In genomic region chr5:38009071-38009470, GRCm38 (mm10) we compare ENCODE assay signal across 30 mouse cellular contexts.
"Had no signal": no experiment of that assay in that cellular context is flagged by ENCODE, and none has a peak within 500 bp of the region (broad histone marks: within the 10 kb centered on the region; RNA-seq: fewer than 3 reads in every experiment).

No protein-coding gene starts in this region.

- H3K4me1 ChIP-seq: heart, embryonic 12.5 days; heart, embryonic 13.5 days; heart, embryonic 15.5 days; intestine, embryonic 15.5 days; kidney, embryonic 15.5 days had no signal

- H3K27ac ChIP-seq: heart, embryonic 10.5 days; heart, embryonic 13.5 days; heart, embryonic 15.5 days; hindbrain, embryonic 10.5 days; hindbrain, embryonic 12.5 days; hindbrain, embryonic 13.5 days; hindbrain, embryonic 14.5 days; hindbrain, embryonic 15.5 days; hindbrain, postnatal 0 days; intestine, embryonic 15.5 days; kidney, embryonic 15.5 days; kidney, postnatal 0 days; layer of hippocampus, adult 2 months had no signal

- H3K4me3 ChIP-seq: heart, embryonic 10.5 days; heart, embryonic 12.5 days; heart, embryonic 13.5 days; heart, embryonic 15.5 days; hindbrain, embryonic 10.5 days; hindbrain, embryonic 12.5 days; hindbrain, embryonic 13.5 days; hindbrain, embryonic 15.5 days; intestine, embryonic 15.5 days; kidney, embryonic 15.5 days; layer of hippocampus, adult 2 months had no signal

- DNase-seq: heart, postnatal 10 days; heart, postnatal 14 days; heart, postnatal 36 days; heart, postnatal 4 days; kidney, adult 11 months; kidney, adult 18-20 months; kidney, adult 2 months; kidney, adult 8-10 months; kidney, adult 9 months; kidney, postnatal 10 days; kidney, postnatal 14 days; kidney, postnatal 25 days; kidney, postnatal 36 days; kidney, postnatal 4 days; layer of hippocampus, adult 9-11 months; layer of hippocampus, postnatal 36 days had no signal
